Mouse (Mus musculus): ENCODE measurements at regions not wholly inside any gene's neighbourhood (a gene's known extent, or its start where the extent isn't known, plus 50 kb on each side); places are given as distances from the start of the nearest gene placed in this dataset.

DNA sequence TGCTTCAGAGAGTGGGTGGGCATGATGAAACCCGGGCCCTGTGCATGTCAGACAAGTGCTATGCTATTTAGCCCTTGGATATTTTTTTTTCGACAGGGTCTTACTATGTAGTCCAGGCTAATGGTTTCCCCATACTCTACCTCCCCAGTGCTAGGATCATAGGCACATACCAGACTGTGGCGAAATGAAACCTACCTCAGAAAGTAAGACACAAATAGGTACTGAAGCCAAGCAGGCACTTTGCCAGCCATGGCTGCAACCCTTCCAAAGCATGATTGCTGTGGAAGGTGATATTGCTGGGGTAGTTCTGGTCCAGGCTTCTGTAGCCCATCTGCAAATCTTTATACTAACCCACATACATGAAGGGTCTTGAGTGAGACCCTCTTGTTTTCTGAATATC is 259.1 kb upstream of the Zmiz1 start:
- WGBS = 70% methylated on average over 3 of the region's 3 CpGs
- peak in 1 of 2 experiments; percentile 39 for DNase-seq
- no peak overlapping the region for H3K27ac ChIP-seq (ENCODE audit: insufficient read depth, low read length)
- H3K4me1 ChIP-seq (ENCODE audit: control insufficient read depth, insufficient read depth, low read length) = peaks cover 35% of the 10 kb centered on the region
- H3K27me3 ChIP-seq (ENCODE audit: control insufficient read depth, insufficient read depth, low read length) = no peaks in the 10 kb centered on the region
- TF ChIP-seq CTCF (IDR thresholded peaks at IDR 0.05; ENCODE audit: borderline replicate concordance, insufficient read depth, low read depth, low read length) (no peak), POLR2A (IDR thresholded peaks at IDR 0.05; ENCODE audit: borderline replicate concordance, insufficient read depth, low read length) (no peak)
- no peak overlapping the region for H3K4me3 ChIP-seq (replicated peaks; ENCODE audit: insufficient read depth, low read depth, low read length)

DNA sequence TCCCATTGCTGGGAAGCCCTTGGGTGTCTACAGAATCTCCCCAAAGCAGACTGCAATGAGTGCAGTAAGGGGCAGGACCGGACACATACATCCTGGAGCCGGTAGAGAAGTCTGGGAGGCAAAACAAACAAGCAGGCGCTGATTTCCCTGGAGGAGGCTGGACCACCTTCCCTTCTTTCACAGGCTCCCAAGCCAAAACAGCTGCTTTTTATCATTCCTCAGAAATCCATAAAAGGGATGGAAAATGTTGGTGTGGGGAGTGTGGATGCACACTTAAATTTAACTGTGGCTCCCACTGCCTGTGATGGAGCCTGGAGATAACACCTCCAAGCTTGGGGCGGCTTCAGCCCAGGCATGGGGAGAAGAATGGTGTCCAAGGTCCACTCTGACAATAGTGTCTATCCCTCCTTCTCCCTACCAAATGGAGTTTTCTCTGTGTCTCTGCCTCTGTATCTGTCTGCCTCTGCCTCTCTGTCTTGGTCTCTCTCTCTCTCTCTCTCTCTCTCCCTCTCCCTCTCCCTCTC is 258.3 kb upstream of the Zmiz1 start:
- no peak for TF ChIP-seq POLR2A (IDR thresholded peaks at IDR 0.05; ENCODE audit: borderline replicate concordance, insufficient read depth, low read length)
- no peak for TF ChIP-seq CTCF (IDR thresholded peaks at IDR 0.05; ENCODE audit: borderline replicate concordance, insufficient read depth, low read depth, low read length)
- no peak overlapping the region for H3K4me3 ChIP-seq (replicated peaks; ENCODE audit: insufficient read depth, low read depth, low read length)
- H3K4me1 ChIP-seq (ENCODE audit: control insufficient read depth, insufficient read depth, low read length) = peaks cover 35% of the 10 kb centered on the region
- WGBS = 93% methylated on average over 4 of the region's 4 CpGs
- no peak for DNase-seq
- no peak overlapping the region for H3K27ac ChIP-seq (ENCODE audit: insufficient read depth, low read length)
- no peaks in the 10 kb centered on the region for H3K27me3 ChIP-seq (ENCODE audit: control insufficient read depth, insufficient read depth, low read length)

DNA sequence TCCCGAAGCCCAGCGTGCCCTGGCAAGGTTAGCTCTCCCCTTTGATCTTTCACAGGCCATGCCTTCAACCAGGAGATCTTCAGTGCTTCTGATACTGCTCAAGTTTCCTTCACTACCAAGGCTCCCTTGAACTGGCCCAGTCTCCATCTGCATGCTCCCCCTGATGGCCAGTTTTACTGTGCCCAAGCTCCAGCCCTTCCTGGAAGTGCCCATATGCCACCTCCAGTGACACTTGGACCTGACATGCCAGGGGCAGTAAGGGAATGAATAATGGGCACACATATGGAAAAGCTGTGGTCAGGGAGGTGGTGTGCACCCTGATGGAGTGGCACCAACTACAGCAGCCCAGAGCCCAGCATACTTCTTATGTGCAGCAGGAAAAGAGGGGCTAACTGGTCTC is 256.7 kb upstream of the Zmiz1 start:
- WGBS = 97% methylated on average over 2 of the region's 2 CpGs
- TF ChIP-seq CTCF (IDR thresholded peaks at IDR 0.05; ENCODE audit: borderline replicate concordance, insufficient read depth, low read depth, low read length) (peak; percentile 54), POLR2A (IDR thresholded peaks at IDR 0.05; ENCODE audit: borderline replicate concordance, insufficient read depth, low read length) (no peak)
- Histone ChIP-seq H3K27me3 (ENCODE audit: control insufficient read depth, insufficient read depth, low read length) (no peaks in the 10 kb centered on the region), H3K4me1 (ENCODE audit: control insufficient read depth, insufficient read depth, low read length) (peaks cover 35% of the 10 kb centered on the region), H3K4me3 (replicated peaks; ENCODE audit: insufficient read depth, low read depth, low read length) (no peak overlapping the region), H3K27ac (ENCODE audit: insufficient read depth, low read length) (no peak overlapping the region)
- peak; percentile 60 to 72 for DNase-seq

DNA sequence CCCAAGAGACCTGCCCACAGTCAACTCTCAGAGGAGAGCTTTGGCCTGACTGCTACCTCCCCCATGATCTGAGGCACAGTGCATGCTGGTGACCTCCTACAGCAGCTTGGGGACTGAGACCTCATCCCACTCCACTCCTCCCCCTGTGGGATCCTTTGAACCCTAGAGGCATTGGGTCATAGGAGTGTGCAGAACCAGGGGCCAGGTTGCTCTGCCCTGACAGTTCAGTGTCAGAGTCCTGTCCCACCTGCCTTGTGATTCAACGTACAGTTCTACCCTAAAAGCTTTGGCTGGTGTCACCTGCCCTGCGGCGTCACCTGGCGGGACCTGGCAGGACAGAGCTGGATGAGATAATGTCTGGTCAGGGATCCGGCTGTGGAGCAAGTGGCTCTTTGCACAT is 254.9 kb upstream of the Zmiz1 start:
- Histone ChIP-seq H3K27me3 (ENCODE audit: control insufficient read depth, insufficient read depth, low read length) (no peaks in the 10 kb centered on the region), H3K4me3 (replicated peaks; ENCODE audit: insufficient read depth, low read depth, low read length) (no peak overlapping the region), H3K4me1 (ENCODE audit: control insufficient read depth, insufficient read depth, low read length) (peaks cover 35% of the 10 kb centered on the region), H3K27ac (ENCODE audit: insufficient read depth, low read length) (no peak overlapping the region)
- TF ChIP-seq CTCF (IDR thresholded peaks at IDR 0.05; ENCODE audit: borderline replicate concordance, insufficient read depth, low read depth, low read length) (no peak; the same call in 1 of the 2 replicates), POLR2A (IDR thresholded peaks at IDR 0.05; ENCODE audit: borderline replicate concordance, insufficient read depth, low read length) (no peak)
- WGBS = 34% methylated on average over 5 of the region's 5 CpGs
- DNase-seq = peak; percentile 73 to 77

DNA sequence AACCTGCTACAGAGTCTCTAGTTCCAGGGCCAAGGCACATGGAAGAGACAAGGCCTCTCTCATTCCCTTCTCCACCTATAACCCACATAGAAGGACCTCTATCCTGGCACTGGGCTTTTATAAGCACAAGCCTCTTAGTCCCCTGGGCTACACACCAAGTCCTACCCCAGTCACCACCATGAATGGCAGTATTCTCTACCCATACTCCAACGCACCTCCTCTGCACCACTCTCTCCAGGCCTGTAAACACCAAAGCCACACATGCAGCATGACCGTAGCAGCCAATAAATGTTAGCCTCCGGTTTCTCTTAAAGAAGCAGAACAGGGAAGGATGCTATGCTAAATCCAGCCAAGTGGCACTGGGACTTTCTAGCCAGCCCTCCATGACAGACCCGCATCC is 252.1 kb upstream of the Zmiz1 start:
- no peak overlapping the region for H3K4me3 ChIP-seq (replicated peaks; ENCODE audit: insufficient read depth, low read depth, low read length)
- peaks cover 27% of the 10 kb centered on the region for H3K4me1 ChIP-seq (ENCODE audit: control insufficient read depth, insufficient read depth, low read length)
- no peak for TF ChIP-seq POLR2A (IDR thresholded peaks at IDR 0.05; ENCODE audit: borderline replicate concordance, insufficient read depth, low read length)
- WGBS = 91% methylated on average over 4 of the region's 4 CpGs
- no peak overlapping the region for H3K27ac ChIP-seq (ENCODE audit: insufficient read depth, low read length)
- DNase-seq = no peak
- H3K27me3 ChIP-seq (ENCODE audit: control insufficient read depth, insufficient read depth, low read length) = no peaks in the 10 kb centered on the region

DNA sequence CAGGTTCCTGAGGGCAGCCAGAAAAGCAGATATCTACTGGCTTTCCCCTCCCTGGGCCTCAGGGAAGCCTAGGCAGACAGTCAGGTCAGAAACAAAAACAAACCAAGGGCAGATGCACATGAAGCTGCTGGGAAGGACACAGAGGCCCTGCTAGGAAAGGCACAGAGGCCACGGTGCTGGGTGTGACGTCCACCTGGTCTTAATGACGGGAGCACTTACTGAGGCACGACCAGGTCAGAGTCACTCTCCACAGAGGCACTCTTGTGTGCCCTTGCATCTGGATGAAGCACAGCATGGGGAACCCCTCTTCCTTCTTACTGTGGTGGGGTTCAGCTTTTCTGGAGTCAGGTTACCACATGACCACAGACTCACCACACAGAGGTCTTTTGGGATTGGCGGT is 251.6 kb upstream of the Zmiz1 start:
- no peak for TF ChIP-seq POLR2A (IDR thresholded peaks at IDR 0.05; ENCODE audit: borderline replicate concordance, insufficient read depth, low read length)
- Histone ChIP-seq H3K27ac (ENCODE audit: insufficient read depth, low read length) (no peak overlapping the region), H3K4me1 (ENCODE audit: control insufficient read depth, insufficient read depth, low read length) (peaks cover 25% of the 10 kb centered on the region), H3K27me3 (ENCODE audit: control insufficient read depth, insufficient read depth, low read length) (no peaks in the 10 kb centered on the region), H3K4me3 (replicated peaks; ENCODE audit: insufficient read depth, low read depth, low read length) (no peak overlapping the region)
- no peak for DNase-seq
- WGBS = 93% methylated on average over 5 of the region's 5 CpGs

DNA sequence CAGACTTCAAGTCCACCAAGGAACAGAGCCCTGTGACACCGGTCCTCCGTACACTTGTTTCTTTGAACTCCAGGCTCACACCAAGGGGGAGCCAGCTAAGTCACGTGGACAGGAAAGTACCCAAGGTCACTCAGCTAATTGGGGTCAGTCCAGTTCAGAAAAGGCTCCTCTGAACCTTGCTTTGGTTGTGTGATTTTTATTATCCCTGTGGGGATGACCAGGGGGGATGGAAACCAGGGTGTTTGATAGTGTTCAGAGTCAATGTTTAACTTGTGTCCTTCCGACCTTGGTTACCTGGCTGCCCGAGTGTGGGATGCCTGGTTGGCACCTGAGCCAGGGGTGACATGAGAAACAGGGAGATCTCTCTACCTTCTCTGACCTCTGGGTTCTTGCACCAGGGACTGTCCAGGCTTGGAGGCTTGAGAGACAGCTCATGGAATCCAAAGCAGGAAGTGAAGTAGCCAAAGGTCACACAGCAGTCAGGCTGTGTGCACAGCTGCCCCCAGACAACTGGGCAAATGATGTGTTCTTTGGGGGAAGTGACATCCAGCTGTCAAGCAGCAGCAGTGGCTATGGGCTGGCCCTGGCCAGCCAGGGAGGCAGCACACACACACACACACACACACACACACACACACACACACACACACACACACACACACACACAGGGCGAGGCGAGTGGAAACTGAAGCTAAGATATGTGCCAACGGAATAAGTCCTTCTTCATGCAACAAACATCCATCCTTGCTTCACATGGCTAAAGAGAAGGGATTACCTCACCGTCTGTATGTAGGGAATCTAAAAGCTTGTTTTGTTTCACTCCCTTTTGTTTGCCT is 250.5 kb upstream of the Zmiz1 start:
- DNase-seq = no peak
- no peak overlapping the region for H3K27ac ChIP-seq (ENCODE audit: insufficient read depth, low read length)
- 84% methylated on average over 9 of the region's 9 CpGs for WGBS
- peaks cover 24% of the 10 kb centered on the region for H3K4me1 ChIP-seq (ENCODE audit: control insufficient read depth, insufficient read depth, low read length)
- TF ChIP-seq POLR2A (IDR thresholded peaks at IDR 0.05; ENCODE audit: borderline replicate concordance, insufficient read depth, low read length) (no peak), CTCF (IDR thresholded peaks at IDR 0.05; ENCODE audit: borderline replicate concordance, insufficient read depth, low read depth, low read length) (no peak)
- no peaks in the 10 kb centered on the region for H3K27me3 ChIP-seq (ENCODE audit: control insufficient read depth, insufficient read depth, low read length)
- H3K4me3 ChIP-seq (replicated peaks; ENCODE audit: insufficient read depth, low read depth, low read length) = no peak overlapping the region

DNA sequence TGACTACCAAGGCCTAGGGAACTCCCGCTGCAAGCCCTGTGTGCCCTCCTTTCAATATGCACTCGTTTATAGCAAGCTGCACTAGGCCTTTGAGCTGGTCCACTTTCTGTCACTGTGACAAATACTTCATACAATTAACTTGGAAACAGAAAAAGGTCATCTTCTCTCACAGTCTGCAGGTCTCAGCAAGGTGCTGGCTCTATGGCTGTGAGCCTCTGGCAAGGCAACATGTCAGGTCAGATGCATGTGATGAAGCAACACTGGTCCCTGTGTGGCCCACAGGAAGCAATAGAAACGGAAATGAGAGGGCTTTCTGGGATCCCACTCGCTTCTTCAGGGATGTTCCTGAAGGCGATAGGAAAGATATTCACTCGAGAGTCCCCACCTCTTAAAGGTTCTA is 245.9 kb upstream of the Zmiz1 start:
- Histone ChIP-seq H3K4me3 (replicated peaks; ENCODE audit: insufficient read depth, low read depth, low read length) (no peak overlapping the region), H3K27me3 (ENCODE audit: control insufficient read depth, insufficient read depth, low read length) (no peaks in the 10 kb centered on the region), H3K4me1 (ENCODE audit: control insufficient read depth, insufficient read depth, low read length) (peaks cover 12% of the 10 kb centered on the region; the same call in 1 of the 2 replicates), H3K27ac (ENCODE audit: insufficient read depth, low read length) (peak overlapping the region; percentile 13)
- no peak for TF ChIP-seq CTCF (IDR thresholded peaks at IDR 0.05; ENCODE audit: borderline replicate concordance, insufficient read depth, low read depth, low read length)
- no peak for TF ChIP-seq POLR2A (IDR thresholded peaks at IDR 0.05; ENCODE audit: borderline replicate concordance, insufficient read depth, low read length)
- peak; percentile 60 to 79 for DNase-seq
- 15% methylated on average over 6 of the region's 6 CpGs for WGBS

Data from cerebellum, adult 2 months (tissue).